Mouse (Mus musculus): ENCODE results near the gene Zbtb43.

Gene Zbtb43

DNA sequence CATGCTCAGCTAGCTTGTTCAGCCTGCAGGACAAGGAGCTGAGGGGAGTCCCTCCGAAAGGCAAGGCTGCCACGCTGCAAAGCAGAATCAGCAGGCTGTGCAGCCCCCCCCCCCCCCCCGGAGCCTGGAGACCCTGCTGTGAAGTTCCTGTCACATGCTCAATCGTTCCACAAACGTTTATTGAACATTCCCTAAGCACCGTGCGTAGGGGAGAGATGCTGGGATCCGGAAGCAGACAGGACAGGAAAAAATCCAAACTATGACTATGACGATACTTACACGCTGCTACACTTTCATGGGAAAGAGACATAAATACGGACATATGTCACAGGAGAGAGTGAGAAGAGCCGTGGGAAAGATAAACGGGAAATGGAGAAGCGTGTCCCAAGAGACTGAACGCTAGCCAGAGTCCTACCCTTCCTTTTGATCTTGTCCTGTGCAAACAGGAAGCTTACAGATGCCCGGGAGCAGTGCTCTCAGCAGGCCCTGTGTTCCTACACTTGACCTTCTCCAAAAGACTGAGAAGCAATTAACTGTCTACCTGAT is 32.3 kb downstream of the Zbtb43 start:
- in situ Hi-C loops (cut with MboI; ENCODE audit: low pct_unique_long_range_greater_than_20kb in 1 of 2, low sequenced_read_pairs in 2 of 2, unreplicated experiment in 1 of 2), result no loop called here

GRCm38 (mm10) chr2:33435036-33435650 is 33.2 kb downstream of the Zbtb43 start:
- in situ Hi-C loops (cut with MboI; ENCODE audit: low pct_unique_long_range_greater_than_20kb in 1 of 2, low sequenced_read_pairs in 2 of 2, unreplicated experiment in 1 of 2), result no loop called here

GRCm38 (mm10) chr2:33432877-33433276 is 35.5 kb downstream of the Zbtb43 start:
- in situ Hi-C loops (cut with MboI; ENCODE audit: low pct_unique_long_range_greater_than_20kb in 1 of 2, low sequenced_read_pairs in 2 of 2, unreplicated experiment in 1 of 2), result no loop called here

GRCm38 (mm10) chr2:33430771-33431699 is 37.3 kb downstream of the Zbtb43 start, which contains the start of gene Zbtb34:
Gene Zbtb34 (minus strand): TSS chr2:33431324.
- in situ Hi-C loops (cut with MboI; ENCODE audit: low pct_unique_long_range_greater_than_20kb in 1 of 2, low sequenced_read_pairs in 2 of 2, unreplicated experiment in 1 of 2), result no loop called here

DNA sequence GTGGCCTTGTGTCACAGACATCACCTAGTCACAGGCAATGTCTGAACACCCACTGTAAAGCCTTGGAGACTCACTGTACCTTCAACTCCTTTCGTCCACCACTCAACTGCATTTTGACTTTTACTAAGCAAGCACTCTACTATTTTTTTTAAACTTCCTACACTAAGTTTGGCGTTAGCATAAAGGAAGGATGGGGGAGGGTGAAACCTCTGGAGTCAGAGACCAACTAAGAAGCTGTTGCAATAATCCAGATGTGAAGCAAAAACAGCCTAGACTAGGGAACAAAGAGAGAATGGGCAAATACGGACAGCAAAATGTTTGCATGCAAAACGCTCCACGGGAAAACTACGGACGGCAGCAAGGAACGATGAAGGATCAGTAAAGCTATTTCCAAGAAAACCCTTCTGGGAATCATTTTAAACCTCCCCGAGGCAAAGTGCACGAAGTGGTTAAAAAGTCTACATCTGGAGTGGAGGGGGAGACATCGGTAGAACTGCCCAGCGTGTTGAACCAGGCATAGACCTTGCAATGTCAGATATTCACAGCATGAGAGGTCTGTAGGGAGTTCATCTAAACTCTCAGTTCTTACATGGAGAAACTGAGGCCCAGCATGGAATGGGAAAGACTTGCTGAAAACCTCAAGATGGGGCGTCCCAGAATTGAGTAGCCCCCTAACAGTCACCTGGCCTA is 38.1 kb downstream of the Zbtb43 start:
- in situ Hi-C loops (cut with MboI; ENCODE audit: low pct_unique_long_range_greater_than_20kb in 1 of 2, low sequenced_read_pairs in 2 of 2, unreplicated experiment in 1 of 2), result no loop called here

- in situ Hi-C loops (cut with MboI; ENCODE audit: low pct_unique_long_range_greater_than_20kb in 1 of 2, low sequenced_read_pairs in 2 of 2, unreplicated experiment in 1 of 2), result no loop called here
Observed at GRCm38 (mm10) chr2:33429339-33429738, 39.0 kb downstream of the Zbtb43 start.

DNA sequence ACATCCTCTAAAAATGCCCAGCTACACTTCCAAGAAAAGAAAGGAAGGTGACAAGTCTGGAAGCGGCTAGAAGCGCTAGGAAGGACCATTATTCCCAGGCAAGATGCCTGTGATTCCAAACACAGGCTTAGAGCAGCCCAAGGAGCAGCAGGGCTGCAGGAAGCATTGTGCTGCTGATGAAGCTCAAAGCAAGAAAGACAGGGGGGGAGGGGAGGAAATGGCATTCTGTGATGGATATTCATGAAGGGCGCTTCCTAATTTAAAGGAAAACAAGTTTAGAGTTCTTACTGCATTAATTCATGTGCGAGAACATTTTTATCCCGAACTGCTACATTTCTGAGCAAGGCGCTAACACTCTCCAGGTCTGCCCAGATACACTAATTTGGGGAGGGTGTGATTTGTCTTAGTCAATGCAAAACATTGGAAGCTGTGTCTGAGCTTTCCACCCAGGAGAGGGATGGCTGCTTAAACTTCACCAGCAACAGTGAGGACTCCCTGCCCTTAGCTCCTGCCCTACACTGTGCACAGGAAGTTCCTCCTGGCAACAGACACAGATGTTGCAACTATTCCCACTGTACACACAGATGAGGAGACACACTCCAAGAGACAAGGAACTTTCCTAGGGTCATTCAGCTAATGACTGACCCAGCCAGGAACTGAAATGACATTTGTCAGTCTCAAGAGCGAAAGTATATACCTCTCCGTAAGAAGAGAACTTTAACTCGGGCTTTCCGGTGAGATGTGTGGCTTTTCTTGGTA is 41.5 kb downstream of the Zbtb43 start:
- in situ Hi-C loops (cut with MboI; ENCODE audit: low pct_unique_long_range_greater_than_20kb in 1 of 2, low sequenced_read_pairs in 2 of 2, unreplicated experiment in 1 of 2), result no loop called here

DNA sequence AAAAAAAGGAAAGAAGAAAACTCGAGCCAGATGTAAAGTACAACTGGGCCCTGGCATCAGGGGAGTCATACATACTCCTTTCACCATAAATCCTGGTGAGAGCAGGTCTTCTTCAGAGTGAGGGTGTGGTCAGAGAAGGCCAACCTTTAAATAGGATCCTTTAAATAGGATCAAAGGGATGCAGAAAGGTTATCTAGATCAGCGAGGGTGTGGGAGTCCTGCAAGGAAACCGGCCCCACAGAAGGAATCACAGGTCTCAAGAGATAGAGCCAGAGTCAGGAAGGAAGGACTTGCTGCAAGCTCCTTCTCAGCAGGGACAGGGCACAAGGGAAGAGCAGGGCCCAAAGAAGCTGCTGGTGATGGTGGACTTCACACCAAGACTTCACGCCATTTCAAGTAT is 50.9 kb downstream of the Zbtb43 start:
- in situ Hi-C loops (cut with MboI; ENCODE audit: low pct_unique_long_range_greater_than_20kb in 1 of 2, low sequenced_read_pairs in 2 of 2, unreplicated experiment in 1 of 2), result no loop called here

- in situ Hi-C loops (cut with MboI; ENCODE audit: low pct_unique_long_range_greater_than_20kb in 1 of 2, low sequenced_read_pairs in 2 of 2, unreplicated experiment in 1 of 2), result no loop called here
Observed at GRCm38 (mm10) chr2:33414019-33414418, 54.3 kb downstream of the Zbtb43 start.

DNA sequence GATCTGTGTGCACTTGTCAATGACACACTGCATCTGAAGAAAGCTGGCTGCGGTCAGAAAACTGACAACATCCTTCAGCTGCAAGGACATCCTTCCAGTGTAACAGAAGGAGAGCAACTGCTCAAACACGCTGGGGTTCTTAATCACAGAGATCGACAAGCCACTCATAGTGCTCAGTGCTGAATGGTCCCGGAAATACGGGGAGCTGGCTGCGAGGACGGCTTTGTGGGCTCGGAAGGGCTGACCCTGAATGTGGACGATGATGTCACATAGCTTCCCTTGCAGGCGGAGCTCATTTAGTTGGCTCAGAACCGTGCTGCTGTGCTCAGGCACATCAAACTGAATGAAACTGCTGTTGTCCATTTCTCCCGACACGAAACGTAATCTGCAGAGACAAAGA is 56.2 kb downstream of the Zbtb43 start:
- in situ Hi-C loops (cut with MboI; ENCODE audit: low pct_unique_long_range_greater_than_20kb in 1 of 2, low sequenced_read_pairs in 2 of 2, unreplicated experiment in 1 of 2), result no loop called here

DNA sequence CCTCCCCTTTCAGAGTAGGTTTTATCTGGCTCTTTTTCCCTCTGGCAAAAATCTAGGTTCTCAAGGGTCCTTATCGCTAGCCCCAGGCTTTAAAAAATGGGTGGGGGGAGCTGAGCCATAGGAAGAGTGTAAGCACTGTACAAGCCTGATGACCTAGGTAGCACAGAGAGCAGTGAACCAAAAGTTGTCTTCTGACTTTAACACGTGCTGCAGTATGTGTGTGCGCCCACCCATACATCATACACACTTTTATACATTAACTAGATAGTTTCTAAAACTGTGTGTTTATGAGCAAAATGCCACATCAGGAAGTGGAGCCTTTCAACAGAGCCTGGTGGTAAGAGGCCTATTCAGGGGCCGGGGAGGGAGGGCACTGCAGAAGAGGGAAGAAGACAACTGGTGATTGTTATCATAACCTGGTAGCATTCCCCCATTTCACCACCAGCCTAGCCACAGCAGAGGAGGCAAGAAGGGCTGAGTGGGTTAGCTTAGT is 64.8 kb downstream of the Zbtb43 start:
- in situ Hi-C loops (cut with MboI; ENCODE audit: low pct_unique_long_range_greater_than_20kb in 1 of 2, low sequenced_read_pairs in 2 of 2, unreplicated experiment in 1 of 2), result no loop called here

GRCm38 (mm10) chr2:33402638-33403037 is 65.7 kb downstream of the Zbtb43 start:
- in situ Hi-C loops (cut with MboI; ENCODE audit: low pct_unique_long_range_greater_than_20kb in 1 of 2, low sequenced_read_pairs in 2 of 2, unreplicated experiment in 1 of 2), result no loop called here

- in situ Hi-C loops (cut with MboI; ENCODE audit: low pct_unique_long_range_greater_than_20kb in 1 of 2, low sequenced_read_pairs in 2 of 2, unreplicated experiment in 1 of 2), result no loop called here
Observed at GRCm38 (mm10) chr2:33402236-33402635, 66.1 kb downstream of the Zbtb43 start.

DNA sequence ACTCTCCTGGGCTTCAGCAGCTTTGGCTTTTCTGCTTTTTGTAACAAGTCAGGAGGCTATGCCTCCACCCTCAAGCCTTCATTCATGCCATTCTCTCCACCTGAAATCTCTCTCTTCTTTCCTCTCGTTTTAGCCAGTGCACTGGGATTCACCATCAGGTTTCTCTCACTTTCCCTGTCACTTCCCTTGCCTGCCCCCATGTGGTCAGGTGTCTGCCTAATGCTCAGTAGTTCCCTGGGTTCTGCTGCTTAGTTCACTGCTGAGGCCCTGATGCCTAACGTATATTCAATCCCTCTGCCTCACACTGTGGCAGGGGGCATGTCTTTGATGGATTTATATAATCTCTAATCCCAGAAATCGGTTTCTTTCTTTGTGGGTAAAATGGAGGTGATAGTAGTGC is 67.1 kb downstream of the Zbtb43 start:
- in situ Hi-C loops (cut with MboI; ENCODE audit: low pct_unique_long_range_greater_than_20kb in 1 of 2, low sequenced_read_pairs in 2 of 2, unreplicated experiment in 1 of 2), result no loop called here

GRCm38 (mm10) chr2:33400541-33400940 is 67.8 kb downstream of the Zbtb43 start:
- in situ Hi-C loops (cut with MboI; ENCODE audit: low pct_unique_long_range_greater_than_20kb in 1 of 2, low sequenced_read_pairs in 2 of 2, unreplicated experiment in 1 of 2), result no loop called here
